Mouse (Mus musculus) spleen, postnatal 10 days (tissue): ENCODE results near the gene Fars2.

ENCODE experiments used
- DNase-seq, 2 experiments: peaks; one replicate each; pipeline ENCODE4 v3.0.0; 2021 to 2022; ENCODE audit warnings: low spot score in 2 of 2

The Fars2 gene

GRCm38 (mm10) chr13:36117143-36118014 lies at the start of gene Fars2, which contains the start of gene Lyrm4:
Gene Fars2, plus strand, starts transcription at chr13:36117412.
Gene Lyrm4, minus strand, starts transcription at chr13:36117526.
- peak; percentile 99 for DNase-seq

GRCm38 (mm10) chr13:36074484-36074883 lies 42.7 kb upstream of the Fars2 start:
- no peak for DNase-seq

GRCm38 (mm10) chr13:36081591-36081990 lies 35.6 kb upstream of the Fars2 start:
- DNase-seq = no peak

DNA sequence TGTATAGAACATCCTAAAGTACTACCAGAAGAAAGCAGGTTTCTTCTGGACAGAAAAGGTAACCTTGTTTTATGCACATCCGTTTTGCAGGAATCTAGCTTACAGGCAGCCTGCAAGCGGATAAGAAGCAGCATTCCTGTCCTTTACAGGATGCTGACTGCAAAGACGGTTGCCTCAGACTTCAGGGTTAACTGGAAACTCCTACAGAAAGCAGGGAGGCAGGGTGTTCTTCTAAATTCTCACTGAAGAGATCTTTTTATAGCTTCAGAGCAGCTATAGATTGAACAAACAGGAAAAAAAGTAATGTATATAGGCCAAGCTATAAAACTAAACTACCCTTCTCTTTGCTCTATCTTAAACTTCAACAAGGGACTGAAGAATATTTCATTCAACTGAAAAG lies 32.5 kb upstream of the Fars2 start:
- no peak for DNase-seq

DNA sequence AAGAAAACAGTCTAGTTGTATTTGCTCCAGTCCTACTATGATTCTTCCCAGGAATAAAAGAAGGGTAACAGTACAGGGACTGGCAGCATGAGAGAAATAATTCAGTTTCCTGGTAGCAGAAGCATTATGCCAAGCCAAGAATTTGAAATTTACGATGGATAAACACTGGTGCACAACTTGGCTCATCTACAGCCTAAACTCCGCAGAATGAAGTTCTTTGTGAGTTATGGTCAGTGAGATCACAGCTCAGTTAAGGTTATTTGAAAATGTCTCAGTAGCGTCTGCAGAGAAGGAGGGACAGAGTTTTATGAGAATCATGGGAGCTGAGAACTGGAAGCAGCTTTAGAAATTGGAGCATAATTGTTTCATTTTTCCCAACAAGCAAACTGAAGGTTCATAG lies 31.2 kb upstream of the Fars2 start:
- no peak for DNase-seq

DNA sequence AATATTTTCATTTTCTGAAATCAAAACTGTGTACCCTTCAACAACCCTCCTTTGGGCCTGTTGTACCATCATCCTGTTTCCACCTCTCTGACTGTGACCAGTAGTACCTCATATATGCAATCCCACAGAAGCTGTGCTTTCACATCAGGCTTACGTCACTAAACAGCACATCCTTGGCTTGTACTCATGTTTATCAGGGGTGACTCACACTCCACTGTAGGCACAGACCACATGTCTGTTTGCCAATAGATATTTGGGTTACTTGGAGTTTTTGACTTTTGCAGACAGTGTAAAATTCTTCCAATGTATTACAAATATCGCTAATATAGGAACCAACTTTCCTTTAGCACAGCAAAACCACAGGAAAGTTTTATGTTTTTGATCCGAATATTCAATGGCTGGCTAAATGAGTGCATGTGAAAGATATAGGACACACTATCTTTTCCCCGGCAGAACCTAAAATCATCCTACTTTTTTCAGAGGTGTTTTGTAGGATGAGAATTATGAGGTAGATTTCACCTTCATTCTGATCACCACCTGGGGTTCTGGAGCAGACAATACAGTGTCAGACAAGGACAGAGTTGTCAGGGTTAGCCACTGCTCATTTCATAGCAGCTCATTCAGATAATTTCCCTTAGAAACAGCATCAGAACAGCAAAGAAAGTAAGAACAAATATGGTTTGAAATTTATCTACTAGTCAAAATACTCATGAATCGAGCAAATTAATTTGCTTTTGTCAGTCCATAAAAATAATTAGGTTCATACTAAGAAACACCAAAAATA lies 30.4 kb upstream of the Fars2 start:
- peak in 1 of 2 experiments; percentile 26 for DNase-seq

GRCm38 (mm10) chr13:36087427-36087826 lies 29.8 kb upstream of the Fars2 start:
- no peak for DNase-seq

- peak in 1 of 2 experiments; percentile 27 for DNase-seq
Observed at GRCm38 (mm10) chr13:36088168-36088567, 29.0 kb upstream of the Fars2 start.

DNA sequence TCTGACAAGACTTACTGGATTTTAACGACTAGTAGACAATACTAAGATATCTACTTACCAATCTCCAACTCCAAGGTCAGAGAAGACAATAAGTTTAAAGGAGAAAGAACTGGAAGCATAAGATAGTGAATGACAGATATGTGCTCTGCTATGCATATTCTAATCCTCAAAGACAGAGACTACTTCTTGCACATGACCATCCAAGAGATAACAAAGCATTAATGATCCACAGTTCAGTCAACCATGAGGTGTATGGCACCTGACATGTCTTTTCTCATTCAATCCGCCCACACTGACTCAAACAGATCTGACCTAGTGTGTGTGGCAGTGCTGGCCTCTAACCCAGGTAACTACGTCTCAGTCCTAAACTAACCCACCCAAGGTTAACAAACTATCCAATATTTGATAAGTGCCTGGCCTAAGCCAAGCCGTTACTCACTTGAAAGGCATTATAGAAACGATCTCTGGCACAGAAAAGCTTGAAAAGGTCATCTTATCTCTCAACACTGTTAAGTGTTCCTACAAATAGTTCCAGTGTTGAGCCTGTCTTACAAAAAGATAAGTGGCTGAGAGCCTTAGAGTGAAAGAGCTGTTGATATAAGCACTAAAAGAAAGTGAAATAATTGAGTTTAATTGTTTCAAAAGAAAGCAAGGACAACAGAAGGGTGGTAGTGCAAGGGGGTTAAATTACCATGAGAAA lies 20.4 kb upstream of the Fars2 start:
- no peak for DNase-seq

DNA sequence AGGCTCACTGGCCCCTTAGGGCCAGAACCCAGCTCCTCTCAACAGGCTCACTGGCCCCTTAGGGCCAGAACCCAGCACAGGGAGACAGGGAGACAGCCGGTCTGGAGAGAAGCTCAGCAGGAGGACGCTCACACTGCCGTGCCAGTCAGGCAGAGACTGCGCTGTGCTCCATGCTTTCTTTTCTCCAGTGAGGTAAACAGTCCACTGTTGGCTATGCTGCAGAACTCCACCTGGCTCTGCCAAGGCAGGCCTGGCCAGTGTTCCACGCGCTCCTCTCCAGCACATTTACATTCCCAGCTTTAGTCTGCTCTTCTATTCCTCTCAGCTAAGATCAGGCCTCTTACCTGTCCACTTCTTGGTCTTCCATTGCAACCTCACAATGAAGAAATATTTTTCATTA lies 11.6 kb upstream of the Fars2 start:
- no peak for DNase-seq

DNA sequence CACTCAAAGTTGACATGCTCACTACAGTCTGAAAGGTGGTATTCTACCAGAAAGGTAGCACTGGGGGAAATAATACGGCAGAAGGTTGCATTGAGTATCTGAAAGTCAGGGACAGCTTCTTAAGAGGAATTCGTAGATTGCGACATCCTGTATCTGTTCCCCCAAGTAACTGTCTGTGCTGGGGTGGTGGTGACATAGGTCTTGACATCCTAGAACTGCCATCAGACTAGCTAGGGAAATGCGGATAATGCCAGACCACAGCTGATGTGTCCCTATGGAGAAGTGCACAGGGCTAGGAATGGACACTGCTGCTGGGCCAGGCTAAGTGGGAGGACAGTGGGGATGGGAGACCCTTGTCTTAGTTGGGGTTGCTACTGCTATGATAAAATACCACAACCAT lies 8.7 kb upstream of the Fars2 start:
- DNase-seq = no peak

- DNase-seq = no peak
Observed at GRCm38 (mm10) chr13:36111331-36111730, 5.9 kb upstream of the Fars2 start.

GRCm38 (mm10) chr13:36113181-36113580 lies 4.0 kb upstream of the Fars2 start:
- DNase-seq = no peak

GRCm38 (mm10) chr13:36116520-36117142 lies 581 bp upstream of the Fars2 start:
- DNase-seq = peak; percentile 53 to 61

DNA sequence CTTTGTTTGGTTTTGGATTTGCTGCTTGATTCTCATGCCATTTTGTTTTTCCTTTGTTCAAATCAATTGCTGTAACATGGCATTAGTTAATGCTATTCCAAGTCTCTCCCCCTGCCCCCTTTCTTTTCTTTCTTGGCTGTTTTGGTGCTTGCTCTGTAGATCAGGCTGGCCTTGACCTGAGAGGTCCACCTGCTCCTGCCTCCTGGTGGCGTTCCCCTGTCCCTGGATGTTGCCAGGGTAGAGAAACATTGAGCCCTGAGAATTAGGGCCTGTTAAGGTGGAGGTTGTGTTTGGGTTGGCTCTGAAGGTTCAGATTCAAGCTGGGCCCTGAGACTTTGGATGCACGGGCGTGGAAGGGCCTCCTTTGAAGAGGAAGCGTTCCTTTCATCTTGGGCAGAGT lies 2.5 kb downstream of the Fars2 start:
- peak in 1 of 2 experiments; percentile 27 for DNase-seq

DNA sequence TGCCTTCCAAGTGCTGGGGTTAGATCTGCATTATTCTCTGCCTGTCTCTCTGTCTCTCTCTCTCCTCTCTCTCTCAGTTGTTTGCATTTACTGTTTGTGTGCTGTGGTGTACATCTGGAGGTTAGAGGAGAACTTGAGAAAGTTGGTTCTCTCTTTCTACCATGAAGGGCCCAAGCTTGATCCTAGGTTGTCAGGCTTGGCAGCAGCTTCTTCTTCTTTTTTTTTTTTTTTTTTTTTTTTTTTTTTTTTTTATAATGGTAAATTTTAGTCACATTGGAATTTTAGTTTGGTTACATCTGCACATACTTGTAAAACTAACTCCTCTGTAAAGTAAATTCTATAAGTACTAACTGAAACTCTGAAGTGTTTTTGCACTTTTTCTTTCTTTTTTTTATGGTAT lies 3.4 kb downstream of the Fars2 start:
- DNase-seq = no peak

DNA sequence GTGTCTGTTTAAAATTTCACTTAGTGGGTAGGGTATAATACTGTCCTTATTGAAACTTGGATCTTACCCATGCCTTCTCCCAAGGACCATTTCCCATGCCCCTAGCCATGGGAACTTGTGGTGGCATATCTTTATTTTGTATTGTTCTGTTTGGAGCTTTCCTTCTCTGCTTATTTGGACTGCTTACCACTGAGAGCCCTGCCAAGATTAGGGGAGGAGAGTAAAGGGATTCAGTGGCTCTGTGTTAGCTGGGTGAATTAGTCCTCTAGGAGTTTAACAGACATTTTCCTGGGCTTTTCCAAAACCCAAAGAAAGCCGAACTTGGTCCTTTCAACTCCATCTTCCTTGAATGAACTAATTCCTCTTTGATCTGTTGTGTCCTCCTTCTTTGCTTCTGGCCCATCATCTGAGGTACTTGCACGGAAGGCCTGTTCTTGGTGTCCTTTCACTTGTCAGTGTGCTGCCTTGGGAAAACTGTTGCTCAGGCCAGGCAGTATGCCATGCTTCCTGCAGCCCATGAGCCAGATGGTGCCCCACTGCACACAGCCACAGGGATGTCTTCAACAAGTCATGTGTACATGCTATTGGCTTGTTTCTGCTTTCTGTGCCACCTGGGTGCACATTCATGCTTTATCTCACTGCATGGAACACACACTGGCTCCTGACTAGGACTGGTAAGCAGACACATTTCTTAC lies 12.3 kb downstream of the Fars2 start:
- DNase-seq = no peak

- DNase-seq = no peak
Observed at GRCm38 (mm10) chr13:36131401-36131800, 14.2 kb downstream of the Fars2 start.

GRCm38 (mm10) chr13:36131992-36132649 lies 14.9 kb downstream of the Fars2 start:
- no peak for DNase-seq

DNA sequence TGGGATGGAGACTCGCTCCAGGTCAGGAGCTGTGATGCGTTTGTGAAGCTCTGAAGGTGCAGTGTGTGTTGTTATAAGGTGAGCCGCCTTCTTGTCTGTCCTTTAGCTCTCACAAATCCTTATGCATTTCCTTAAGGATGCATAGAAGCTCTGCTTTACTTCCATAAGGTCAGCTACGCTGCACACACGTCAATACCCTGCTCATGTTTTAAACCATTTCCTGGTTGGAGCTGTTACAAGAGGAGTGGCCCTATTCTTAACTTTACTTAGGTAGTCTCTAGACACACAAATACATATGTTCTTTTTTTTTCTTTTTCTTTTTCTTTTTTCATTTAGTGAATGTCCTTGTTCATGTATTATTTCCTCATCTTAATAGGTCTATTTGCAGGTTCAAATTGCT lies 22.5 kb downstream of the Fars2 start:
- DNase-seq = no peak
